Mouse (Mus musculus) thymus, adult 2 months (tissue): ENCODE measurements around the gene Pcbd1. TPM values are rescaled to one million over a fixed set of nuclear protein-coding genes. Genes with fewer than 3 reads are reported as not detected.

ENCODE experiments used
- DNase-seq: peaks from one replicate; pipeline ENCODE4 v3.0.0; 2021
- H3K27ac ChIP-seq: fragments of 200-500 bp; 2 replicates; pipeline ENCODE4 v1.5.1; 2012; ENCODE audit warnings: low read length, control low read depth; ENCODE audit not compliant: control insufficient read depth, insufficient read depth
- H3K27me3 ChIP-seq: fragments of 200-500 bp; 2 replicates; pipeline ENCODE4 v1.6.1; 2012; ENCODE audit warnings: mild to moderate bottlenecking, low read length, moderate library complexity, mixed read lengths; ENCODE audit not compliant: control insufficient read depth, insufficient read depth
- H3K36me3 ChIP-seq: fragments of 200-500 bp; 2 replicates; pipeline ENCODE4 v1.6.1; 2012; ENCODE audit warnings: mild to moderate bottlenecking, low read length, moderate library complexity; ENCODE audit not compliant: control insufficient read depth, insufficient read depth
- H3K4me1 ChIP-seq: fragments of 200-500 bp; replicated peaks from 2 replicates; pipeline ENCODE4 v1.6.1; 2012; ENCODE audit warnings: low read length; ENCODE audit not compliant: control insufficient read depth, insufficient read depth
- H3K4me3 ChIP-seq: fragments of 200-500 bp; 2 replicates; pipeline ENCODE4 v1.5.1; 2012; ENCODE audit warnings: mild to moderate bottlenecking, low read length, control low read depth, moderate library complexity; ENCODE audit not compliant: control insufficient read depth, insufficient read depth
- CTCF ChIP-seq: fragments of 200-500 bp; IDR thresholded peaks from 2 replicates; pipeline ENCODE4 v1.5.1; 2012; ENCODE audit warnings: mild to moderate bottlenecking, control low read depth, low read length, moderate library complexity, borderline replicate concordance; ENCODE audit not compliant: control insufficient read depth, poor library complexity, insufficient read depth; ENCODE audit errors: extremely low read depth
- POLR2A ChIP-seq: fragments of 200-500 bp; IDR thresholded peaks from 2 replicates; pipeline ENCODE4 v1.6.1; 2012; ENCODE audit warnings: mild to moderate bottlenecking, low read length, control low read depth, moderate library complexity; ENCODE audit not compliant: control insufficient read depth, poor library complexity, insufficient read depth; ENCODE audit errors: extremely low read depth
- WGBS: fragments of 180-500 bp; shearing (Covaris S2); methylation state at CpG from one replicate; pipeline ENCODE4 v1.1.7; 2018; 5-methylcytosine and 5-hydroxymethylcytosine counted together
- polyA plus RNA-seq: library from polyadenylated mRNA; depleted of rRNA; stranded (reverse); fragments of >200 nt; gene quantifications from 2 replicates; pipeline ENCODE4 v1.2.3, GENCODE M21; 2012

Gene Pcbd1
- polyA plus RNA-seq, 1 experiment: 1.1 TPM

DNA sequence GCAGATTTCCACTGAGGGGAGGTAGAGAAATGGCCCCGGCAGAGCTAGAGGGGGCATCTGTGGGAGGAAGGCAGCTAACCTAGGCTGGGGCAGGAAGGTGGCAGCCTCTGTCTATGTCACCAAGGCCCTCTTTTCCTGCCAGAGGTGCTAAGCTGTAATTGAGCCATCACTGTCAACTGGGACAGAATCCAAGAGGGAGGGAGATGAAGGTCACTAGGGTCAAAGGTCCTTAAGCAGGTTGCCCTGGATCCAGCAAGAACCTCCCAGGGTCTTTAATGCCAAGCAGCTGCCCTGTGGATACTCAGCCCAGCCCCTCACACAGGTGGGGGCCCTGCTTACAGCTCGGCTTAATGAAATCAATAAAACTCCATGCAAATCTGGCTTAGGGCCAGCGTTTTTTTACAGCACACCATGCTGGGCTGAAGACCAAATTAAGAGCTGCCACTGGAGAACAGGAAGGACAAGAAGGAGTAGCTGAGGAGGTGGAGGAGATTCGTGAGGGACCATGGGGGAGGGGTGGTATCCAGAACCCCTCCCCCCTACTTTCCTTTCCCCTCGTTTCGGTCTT lies 29.5 kb upstream of the Pcbd1 start:
- no peaks in the 10 kb centered on the region for H3K36me3 ChIP-seq
- no peaks in the 10 kb centered on the region for H3K27me3 ChIP-seq
- no peak overlapping the region for H3K27ac ChIP-seq
- 64% methylated on average over 6 of the region's 6 CpGs for WGBS
- H3K4me3 ChIP-seq: no peak overlapping the region
- no peak for DNase-seq
- no peaks in the 10 kb centered on the region for H3K4me1 ChIP-seq
- TF ChIP-seq CTCF: no peak
- no peak for TF ChIP-seq POLR2A

DNA sequence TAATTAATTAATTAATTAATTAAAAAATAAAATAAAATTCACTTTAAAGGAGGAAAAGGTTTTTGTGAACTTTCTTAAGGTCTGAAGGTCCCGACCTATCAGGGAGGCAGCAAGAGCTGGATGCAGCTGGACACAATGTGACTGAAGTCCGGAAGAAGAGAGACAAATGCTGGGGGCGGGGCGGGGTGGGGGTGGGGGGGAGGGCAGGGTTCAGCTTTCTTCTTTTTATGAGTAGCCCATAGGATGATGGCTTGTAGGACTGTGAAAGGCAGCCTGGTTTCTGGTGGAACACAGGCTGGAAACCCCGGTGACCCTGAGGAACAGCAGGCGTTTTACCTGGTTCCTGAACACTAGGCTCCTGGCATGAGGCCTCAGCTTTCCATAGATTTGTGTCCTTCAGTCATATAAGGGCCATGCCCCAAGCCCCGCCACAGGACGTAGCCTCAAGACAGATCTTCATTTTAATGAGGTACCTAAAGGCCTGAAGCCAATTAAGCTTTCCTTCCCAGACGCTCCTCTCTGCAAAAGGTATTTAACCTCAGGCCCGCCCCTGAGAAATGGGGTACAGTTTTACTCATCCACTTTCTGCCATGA lies 25.8 kb upstream of the Pcbd1 start:
- Histone ChIP-seq H3K4me1 (no peaks in the 10 kb centered on the region), H3K36me3 (no peaks in the 10 kb centered on the region), H3K27me3 (no peaks in the 10 kb centered on the region), H3K27ac (no peak overlapping the region), H3K4me3 (no peak overlapping the region)
- DNase-seq: no peak
- WGBS: 93% methylated on average over 10 of the region's 10 CpGs
- TF ChIP-seq POLR2A: no peak
- TF ChIP-seq CTCF: no peak

DNA sequence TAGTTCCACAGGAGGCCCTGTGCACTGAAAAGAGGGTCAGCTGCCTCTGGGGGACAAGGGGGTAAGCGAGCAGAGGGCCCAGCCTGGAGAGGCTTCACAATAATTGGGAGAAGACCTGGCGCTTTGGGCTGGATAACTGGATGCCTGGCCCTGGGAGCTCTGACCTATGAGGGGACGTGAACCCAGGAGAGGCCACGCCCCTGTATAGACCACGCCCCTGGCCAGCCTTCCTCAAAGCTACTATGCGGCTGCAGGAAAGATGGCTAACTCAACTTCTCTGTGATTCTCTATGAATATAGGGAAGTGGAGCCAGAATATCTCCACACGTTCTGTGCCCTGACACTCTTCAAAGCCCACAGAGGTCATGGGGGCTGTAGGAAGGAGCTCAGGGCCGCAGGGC lies 24.5 kb upstream of the Pcbd1 start:
- 38% methylated on average over 8 of the region's 8 CpGs for WGBS
- no peak overlapping the region for H3K27ac ChIP-seq
- no peaks in the 10 kb centered on the region for H3K4me1 ChIP-seq
- H3K27me3 ChIP-seq: no peaks in the 10 kb centered on the region
- H3K36me3 ChIP-seq: no peaks in the 10 kb centered on the region
- H3K4me3 ChIP-seq: no peak overlapping the region
- TF ChIP-seq CTCF (no peak), POLR2A (no peak)
- no peak for DNase-seq

DNA sequence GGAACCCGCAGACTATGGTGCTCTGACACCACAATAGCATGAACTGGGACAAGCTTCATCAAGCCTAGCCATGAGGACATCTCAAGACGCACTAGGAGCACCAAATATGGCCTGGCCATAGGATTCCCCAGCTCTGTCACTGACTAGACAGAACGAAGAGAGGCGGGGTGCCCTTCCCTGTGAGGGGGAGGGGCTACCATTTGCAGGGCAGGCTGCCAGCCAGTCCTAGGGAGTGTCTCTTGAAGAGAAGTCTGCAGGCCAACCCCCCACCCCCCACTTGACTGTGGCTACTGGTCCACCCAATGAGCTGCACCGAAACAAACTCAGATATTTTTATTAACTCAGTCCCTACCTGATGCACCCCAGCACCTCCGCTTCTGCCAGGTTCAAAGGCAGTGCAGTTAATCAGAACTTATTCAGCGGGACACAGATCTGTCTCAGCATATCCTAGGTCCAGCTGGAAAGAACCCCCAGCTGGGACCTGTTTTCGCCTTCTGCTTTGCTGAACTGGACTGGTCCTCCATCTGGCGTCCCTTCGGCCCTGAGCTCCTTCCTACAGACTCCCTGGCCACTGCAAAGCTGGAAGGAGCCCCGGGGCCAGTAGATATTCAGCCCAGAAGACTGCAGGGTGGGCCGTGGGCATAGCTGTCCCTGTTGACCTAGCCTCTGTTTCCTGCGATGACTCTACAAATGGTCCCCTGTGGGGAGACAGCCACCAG lies 23.7 kb upstream of the Pcbd1 start:
- Histone ChIP-seq H3K4me3 (no peak overlapping the region), H3K36me3 (no peaks in the 10 kb centered on the region), H3K27me3 (no peaks in the 10 kb centered on the region), H3K27ac (no peak overlapping the region), H3K4me1 (no peaks in the 10 kb centered on the region)
- WGBS: 86% methylated on average over 13 of the region's 13 CpGs
- DNase-seq: no peak
- TF ChIP-seq CTCF (no peak), POLR2A (no peak)

DNA sequence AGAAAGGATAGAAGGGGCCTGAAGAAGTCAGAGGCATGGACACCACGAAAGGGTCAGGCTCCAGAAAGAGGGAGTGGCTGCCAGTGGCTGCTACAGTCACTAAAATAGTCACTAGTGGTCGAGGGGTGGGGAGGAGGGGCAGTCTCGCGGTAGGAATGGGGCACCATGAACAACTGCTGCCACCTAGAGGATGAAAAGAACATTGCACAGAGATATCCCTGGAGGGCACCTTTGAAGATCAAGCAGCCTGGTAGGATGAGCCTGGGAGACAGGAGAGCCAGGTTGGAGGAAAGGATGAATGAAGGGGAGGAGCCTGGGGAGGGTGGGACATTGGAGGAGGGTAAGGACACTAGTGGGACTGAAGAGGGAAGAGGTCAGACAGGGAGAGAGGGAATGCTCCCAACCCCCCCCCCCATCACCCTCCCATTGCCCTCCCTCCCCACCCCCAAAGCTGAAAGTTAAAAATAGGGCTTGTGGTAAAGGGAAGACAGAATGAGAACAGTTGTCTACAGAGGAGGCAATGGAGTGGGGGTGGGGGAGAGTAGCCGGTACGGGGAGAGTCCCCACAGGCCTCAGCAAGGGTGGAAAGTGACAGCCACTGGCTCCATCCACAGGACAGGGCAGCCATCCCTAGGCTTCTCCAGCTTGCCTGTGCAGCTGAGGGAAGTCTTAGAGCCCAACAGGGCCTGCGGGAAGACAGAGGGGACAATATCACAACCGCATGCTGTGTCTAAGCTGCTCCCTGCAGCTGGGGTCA lies 20.5 kb upstream of the Pcbd1 start:
- TF ChIP-seq CTCF (peak; percentile 64; the same call in 1 of the 2 replicates), POLR2A (no peak)
- Histone ChIP-seq H3K27me3 (no peaks in the 10 kb centered on the region), H3K4me1 (no peaks in the 10 kb centered on the region), H3K27ac (no peak overlapping the region), H3K4me3 (no peak overlapping the region), H3K36me3 (no peaks in the 10 kb centered on the region)
- WGBS: 14% methylated on average over 8 of the region's 8 CpGs
- DNase-seq: peak; percentile 56

DNA sequence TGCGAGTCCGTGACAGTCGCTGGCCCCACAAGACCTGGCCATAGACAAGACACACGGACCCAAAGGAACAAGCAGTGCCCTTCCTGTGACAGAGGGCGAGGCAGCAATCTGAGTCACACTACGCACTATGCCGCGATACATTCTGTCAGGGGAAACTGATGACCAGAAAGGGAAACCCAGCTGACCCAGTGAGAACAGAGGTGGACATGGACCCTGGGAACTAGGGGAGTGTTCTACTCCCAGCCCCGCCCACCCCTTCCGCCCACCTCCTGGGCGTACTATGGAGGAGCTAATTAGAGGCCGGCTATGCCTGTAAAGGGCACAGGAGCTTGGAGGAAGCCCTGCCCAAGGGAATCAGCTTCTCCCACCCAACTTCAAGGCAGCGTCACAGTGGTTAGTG lies 19.9 kb upstream of the Pcbd1 start:
- H3K36me3 ChIP-seq: no peaks in the 10 kb centered on the region
- no peak overlapping the region for H3K27ac ChIP-seq
- H3K4me3 ChIP-seq: no peak overlapping the region

More for the DNA sequence above, 19.9 kb upstream of the Pcbd1 start:
- TF ChIP-seq POLR2A (no peak), CTCF (no peak)
- no peaks in the 10 kb centered on the region for H3K4me1 ChIP-seq
- 50% methylated on average over 13 of the region's 13 CpGs for WGBS
- no peak for DNase-seq
- no peaks in the 10 kb centered on the region for H3K27me3 ChIP-seq
